Mouse (Mus musculus): ENCODE data around the gene Krt79.

- TF ChIP-seq EP300 (IDR thresholded peaks at IDR 0.05; ENCODE audit: low read depth): no peak
- TF ChIP-seq CTCF (IDR thresholded peaks at IDR 0.05; ENCODE audit: low read depth): no peak
Measured at GRCm38 (mm10) chr15:101945430-101945829, 5.3 kb upstream of the Krt79 start.
